Comparison of ENCODE assay signal across 16 mouse cellular contexts in genomic region chr13:115413721-115414531, GRCm38 (mm10).
DNase-seq lines count a peak whose midpoint lies in the region; ATAC-seq and TF ChIP-seq lines count a peak whose summit lies in the region.
"Had no signal": no experiment of that assay in that cellular context is flagged by ENCODE, and none has a peak within 500 bp of the region (broad histone marks: within the 10 kb centered on the region; RNA-seq: fewer than 3 reads in every experiment).

No protein-coding gene starts in this region.

- no peak overlapping the region for H3K9ac ChIP-seq in hindbrain, postnatal 0 days (replicated peaks; ENCODE audit: low read length)
- H3K9ac ChIP-seq in hindbrain, embryonic 14.5 days: no peak overlapping the region
- H3K9ac ChIP-seq in midbrain, embryonic 13.5 days (replicated peaks): no peak overlapping the region
- no peak overlapping the region for H3K9ac ChIP-seq in midbrain, embryonic 11.5 days (ENCODE audit: low read length)
- no peak overlapping the region for H3K9ac ChIP-seq in midbrain, postnatal 0 days (replicated peaks; ENCODE audit: low read length, poor library complexity, severe bottlenecking)
- H3K9ac ChIP-seq: intestine, embryonic 15.5 days had no signal

- H3K4me3 ChIP-seq in hindbrain, postnatal 0 days (ENCODE audit: low read length): no peak overlapping the region
- H3K4me3 ChIP-seq in hindbrain, embryonic 14.5 days (replicated peaks; ENCODE audit: low read length): no peak overlapping the region
- no peak overlapping the region for H3K4me3 ChIP-seq in midbrain, embryonic 13.5 days (replicated peaks)
- no peak overlapping the region for H3K4me3 ChIP-seq in midbrain, embryonic 11.5 days (ENCODE audit: low read depth, low read length)
- no peak overlapping the region for H3K4me3 ChIP-seq in midbrain, postnatal 0 days (ENCODE audit: low read depth, low read length)
- H3K4me3 ChIP-seq: intestine, embryonic 15.5 days; myocyte had no signal

- no peak for ATAC-seq in hindbrain, postnatal 0 days
- ATAC-seq in hindbrain, embryonic 14.5 days (ENCODE audit: low FRiP score): no peak
- ATAC-seq in midbrain, embryonic 13.5 days: 0 out of 2 replicates have a peak, but pooled peaks have one; percentile 43
- no peak for ATAC-seq in midbrain, embryonic 11.5 days (ENCODE audit: low FRiP score)
- no peak for ATAC-seq in midbrain, postnatal 0 days (ENCODE audit: low FRiP score)
- no peak for ATAC-seq in erythroid progenitor cell, adult 5-6 weeks (replicated peaks; ENCODE audit: low FRiP score, poor library complexity, severe bottlenecking)
- ATAC-seq: intestine, embryonic 15.5 days had no signal

- H3K27me3 ChIP-seq in hindbrain, postnatal 0 days (ENCODE audit: insufficient read depth, low read length): no peaks in the 10 kb centered on the region
- no peaks in the 10 kb centered on the region for H3K27me3 ChIP-seq in hindbrain, embryonic 14.5 days (ENCODE audit: control insufficient read depth, insufficient read depth, low read length)
- peaks cover 16% of the 10 kb centered on the region; the same call in 1 of the 2 replicates for H3K27me3 ChIP-seq in midbrain, embryonic 13.5 days
- H3K27me3 ChIP-seq in midbrain, embryonic 11.5 days (ENCODE audit: control insufficient read depth, insufficient read depth, low read length): peaks cover 5% of the 10 kb centered on the region; the same call in 1 of the 2 replicates
- H3K27me3 ChIP-seq in midbrain, postnatal 0 days (ENCODE audit: insufficient read depth, low read length): no peaks in the 10 kb centered on the region
- H3K27me3 ChIP-seq: intestine, embryonic 15.5 days had no signal

- intact Hi-C loops in heart, postnatal 25 days (cut with DNase I): no loop called here

- DNase-seq in hindbrain, postnatal 0 days (ENCODE audit: low spot score): peak; percentile 6
- no peak for DNase-seq in hindbrain, embryonic 14.5 days (ENCODE audit: low spot score)
- DNase-seq in midbrain, embryonic 11.5 days (ENCODE audit: low spot score, missing footprints): no peak
- peak; percentile 21 for DNase-seq in forelimb bud, embryonic 11.5 days (ENCODE audit: low read depth, low spot score)
- peak; percentile 33 for DNase-seq in midbrain, postnatal 0 days (ENCODE audit: low spot score)
- no peak for DNase-seq in heart, postnatal 25 days (ENCODE audit: low spot score)
- DNase-seq: adrenal gland, postnatal 10 days; cerebellum, adult 9-11 months; gastrocnemius, postnatal 14 days; lung, adult 2 months; right cerebral cortex, postnatal 25 days; thymus, postnatal 4 days had no signal

- 49% methylated on average over 9 of the region's 9 CpGs for WGBS in hindbrain, postnatal 0 days
- WGBS in hindbrain, embryonic 14.5 days: 62% methylated on average over 9 of the region's 9 CpGs
- WGBS in midbrain, embryonic 13.5 days: 62% methylated on average over 9 of the region's 9 CpGs
- 65% methylated on average over 9 of the region's 9 CpGs for WGBS in midbrain, embryonic 11.5 days
- 61% methylated on average over 9 of the region's 9 CpGs for WGBS in midbrain, postnatal 0 days

- no peaks in the 10 kb centered on the region for H3K36me3 ChIP-seq in hindbrain, postnatal 0 days (ENCODE audit: insufficient read depth, low read length)
- no peaks in the 10 kb centered on the region for H3K36me3 ChIP-seq in hindbrain, embryonic 14.5 days (replicated peaks; ENCODE audit: control insufficient read depth, insufficient read depth)
- no peaks in the 10 kb centered on the region for H3K36me3 ChIP-seq in midbrain, embryonic 13.5 days
- H3K36me3 ChIP-seq in midbrain, embryonic 11.5 days (ENCODE audit: control insufficient read depth, insufficient read depth, low read length): no peaks in the 10 kb centered on the region
- H3K36me3 ChIP-seq in midbrain, postnatal 0 days (ENCODE audit: insufficient read depth, low read length): no peaks in the 10 kb centered on the region
- H3K36me3 ChIP-seq: intestine, embryonic 15.5 days had no signal

- TF ChIP-seq CTCF in hindbrain, postnatal 0 days (IDR thresholded peaks at IDR 0.05; ENCODE audit: low read depth): no peak
- no peak for TF ChIP-seq CTCF in midbrain, postnatal 0 days (IDR thresholded peaks at IDR 0.05)

- no peaks in the 10 kb centered on the region for H3K9me3 ChIP-seq in hindbrain, postnatal 0 days (ENCODE audit: low read length)
- no peaks in the 10 kb centered on the region for H3K9me3 ChIP-seq in hindbrain, embryonic 14.5 days (ENCODE audit: control insufficient read depth, low read length)
- no peaks in the 10 kb centered on the region for H3K9me3 ChIP-seq in midbrain, embryonic 13.5 days
- no peaks in the 10 kb centered on the region for H3K9me3 ChIP-seq in midbrain, embryonic 11.5 days (ENCODE audit: control insufficient read depth, low read length)
- H3K9me3 ChIP-seq in midbrain, postnatal 0 days (ENCODE audit: low read length): no peaks in the 10 kb centered on the region
- H3K9me3 ChIP-seq: intestine, embryonic 15.5 days had no signal

- no peak overlapping the region for H3K27ac ChIP-seq in hindbrain, postnatal 0 days
- H3K27ac ChIP-seq in hindbrain, embryonic 14.5 days: no peak overlapping the region
- no peak overlapping the region for H3K27ac ChIP-seq in midbrain, embryonic 13.5 days
- H3K27ac ChIP-seq in midbrain, embryonic 11.5 days (ENCODE audit: low read depth, low read length): no peak overlapping the region
- H3K27ac ChIP-seq in midbrain, postnatal 0 days (ENCODE audit: low read depth, low read length): no peak overlapping the region
- H3K27ac ChIP-seq: intestine, embryonic 15.5 days had no signal

- H3K4me1 ChIP-seq in hindbrain, postnatal 0 days (ENCODE audit: insufficient read depth, low read length): no peaks in the 10 kb centered on the region
- H3K4me1 ChIP-seq in hindbrain, embryonic 14.5 days (replicated peaks; ENCODE audit: control insufficient read depth, insufficient read depth, low read length): no peaks in the 10 kb centered on the region
- no peaks in the 10 kb centered on the region; the same call in 1 of the 2 replicates for H3K4me1 ChIP-seq in midbrain, embryonic 13.5 days (replicated peaks)
- H3K4me1 ChIP-seq in midbrain, embryonic 11.5 days (ENCODE audit: control insufficient read depth, insufficient read depth, low read length): no peaks in the 10 kb centered on the region
- H3K4me1 ChIP-seq in midbrain, postnatal 0 days (ENCODE audit: insufficient read depth, low read length): no peaks in the 10 kb centered on the region
- H3K4me1 ChIP-seq: intestine, embryonic 15.5 days had no signal

- no peak overlapping the region for H3K4me2 ChIP-seq in hindbrain, postnatal 0 days (ENCODE audit: low read depth, low read length)
- H3K4me2 ChIP-seq in hindbrain, embryonic 14.5 days (replicated peaks): no peak overlapping the region
- no peak overlapping the region for H3K4me2 ChIP-seq in midbrain, embryonic 13.5 days (replicated peaks)
- no peak overlapping the region for H3K4me2 ChIP-seq in midbrain, embryonic 11.5 days
- H3K4me2 ChIP-seq in midbrain, postnatal 0 days (ENCODE audit: low read depth, low read length, poor library complexity, severe bottlenecking): no peak overlapping the region
- H3K4me2 ChIP-seq: intestine, embryonic 15.5 days had no signal

Comparison
In these comparisons a context has a peak if more than half of its experiments do, and no peak if none do; other contexts are left out.
1. DNase-seq: peak in hindbrain, postnatal 0 days (single experiment), forelimb bud, embryonic 11.5 days (single experiment) and midbrain, postnatal 0 days (single experiment); none in hindbrain, embryonic 14.5 days (single experiment), midbrain, embryonic 11.5 days (single experiment) and heart, postnatal 25 days (single experiment).